Mouse (Mus musculus) stomach, embryonic 15.5 days (tissue): ENCODE data around the gene Trpm3. TPM values are rescaled to one million over a fixed set of nuclear protein-coding genes. Genes with fewer than 3 reads are reported as not detected.
A peak's percentile ranks its signal among the peaks of the same experiment; 100 is the strongest.

ENCODE experiments used
- ATAC-seq: fragments of 200-750 bp; cut with Nextera tagmentation; 2 replicates; pipeline ENCODE4 v1.8.0; 2017; ENCODE audit warnings: low read depth, moderate number of reproducible peaks, moderate TSS enrichment; ENCODE audit not compliant: insufficient read depth, low FRiP score
- H3K27ac ChIP-seq: fragments of 300-500 bp; sonication (generic); 2 replicates; pipeline ENCODE4 v1.5.1; 2015; ENCODE audit warnings: mild to moderate bottlenecking, inconsistent platforms
- H3K27me3 ChIP-seq: fragments of 300-500 bp; sonication (generic); replicated peaks from 2 replicates; pipeline ENCODE4 v1.6.1; 2015; ENCODE audit warnings: inconsistent platforms
- H3K36me3 ChIP-seq: fragments of 300-500 bp; sonication (generic); 2 replicates; pipeline ENCODE4 v1.6.1; 2015; ENCODE audit warnings: inconsistent platforms
- H3K4me1 ChIP-seq: fragments of 300-500 bp; sonication (generic); 2 replicates; pipeline ENCODE4 v1.6.1; 2015; ENCODE audit warnings: inconsistent platforms
- H3K4me2 ChIP-seq: fragments of 300-500 bp; sonication (generic); 2 replicates; pipeline ENCODE4 v1.6.1; 2015; ENCODE audit warnings: mild to moderate bottlenecking, inconsistent platforms
- H3K4me3 ChIP-seq: fragments of 300-500 bp; sonication (generic); replicated peaks from 2 replicates; pipeline ENCODE4 v1.5.1; 2015; ENCODE audit warnings: inconsistent platforms
- H3K9ac ChIP-seq: fragments of 300-500 bp; sonication (generic); 2 replicates; pipeline ENCODE4 v1.6.1; 2015; ENCODE audit warnings: inconsistent platforms
- H3K9me3 ChIP-seq: fragments of 300-500 bp; sonication (generic); 2 replicates; pipeline ENCODE4 v1.6.1; 2016; ENCODE audit warnings: inconsistent platforms
- WGBS: fragments of 180-500 bp; shearing (Covaris S2); methylation state at CpG from one replicate; pipeline ENCODE4 v1.1.7; 2015; 5-methylcytosine and 5-hydroxymethylcytosine counted together
- polyA plus RNA-seq: library from polyadenylated mRNA; unstranded; fragments of >200 nt; fragmentation: Nextera tagmentation; extraction: Ambion mirVana; gene quantifications from 2 replicates; pipeline ENCODE4 v1.2.1, GENCODE M21; 2015

The Trpm3 gene
- polyA plus RNA-seq, 1 experiment from 2014 or later = 0.58 TPM

DNA sequence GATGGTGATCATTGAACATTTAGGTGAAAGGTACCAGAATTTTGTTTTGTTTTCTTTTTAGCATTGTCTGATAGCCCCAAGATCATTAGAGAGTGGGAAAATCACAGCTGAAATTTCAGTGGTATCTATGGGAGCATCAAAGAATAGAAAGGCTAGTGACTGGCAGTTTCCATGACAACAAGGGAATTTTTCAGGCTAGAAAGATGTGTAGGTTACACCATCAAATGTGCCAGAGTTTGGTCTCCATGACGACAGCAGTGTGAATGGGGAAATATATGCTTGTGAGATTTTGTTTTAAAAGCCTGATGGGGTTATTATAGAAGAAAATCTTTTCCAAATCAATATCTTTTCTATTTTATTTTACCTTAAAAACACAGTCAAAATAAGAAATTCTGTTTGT lies 50.9 kb downstream of the Trpm3 start:
- no peak overlapping the region for H3K9ac ChIP-seq
- no peak overlapping the region for H3K27ac ChIP-seq
- H3K4me1 ChIP-seq = no peaks in the 10 kb centered on the region
- ATAC-seq = no peak
- H3K4me2 ChIP-seq = no peak overlapping the region
- no peaks in the 10 kb centered on the region for H3K36me3 ChIP-seq
- 72% methylated on average over 1 of the region's 1 CpGs for WGBS
- no peaks in the 10 kb centered on the region for H3K9me3 ChIP-seq
- H3K4me3 ChIP-seq = no peak overlapping the region
- no peaks in the 10 kb centered on the region for H3K27me3 ChIP-seq

DNA sequence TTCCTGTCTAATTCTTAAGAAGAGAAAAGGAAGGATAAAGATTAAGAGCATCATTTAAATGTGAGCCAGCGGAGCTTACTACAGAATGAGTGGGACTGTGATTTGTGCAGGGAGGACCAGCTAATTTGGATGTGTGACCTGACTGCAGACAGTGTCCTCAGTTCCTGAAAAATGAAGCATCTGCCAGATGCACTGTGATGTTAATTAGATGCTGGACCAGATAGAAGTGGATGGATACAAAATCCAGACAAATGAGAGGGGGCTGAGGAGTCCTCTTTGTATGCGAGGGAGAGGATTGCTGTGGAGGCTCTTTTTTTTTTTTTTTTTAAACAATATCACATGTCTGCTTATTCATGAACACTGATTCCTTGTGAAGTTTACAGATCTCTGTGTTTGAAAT lies 83.7 kb downstream of the Trpm3 start:
- Histone ChIP-seq H3K36me3 (no peaks in the 10 kb centered on the region), H3K4me3 (no peak overlapping the region), H3K4me2 (no peak overlapping the region), H3K27ac (no peak overlapping the region), H3K27me3 (no peaks in the 10 kb centered on the region), H3K4me1 (no peaks in the 10 kb centered on the region), H3K9me3 (no peaks in the 10 kb centered on the region), H3K9ac (no peak overlapping the region)
- 67% methylated on average over 2 of the region's 2 CpGs for WGBS
- no peak for ATAC-seq

DNA sequence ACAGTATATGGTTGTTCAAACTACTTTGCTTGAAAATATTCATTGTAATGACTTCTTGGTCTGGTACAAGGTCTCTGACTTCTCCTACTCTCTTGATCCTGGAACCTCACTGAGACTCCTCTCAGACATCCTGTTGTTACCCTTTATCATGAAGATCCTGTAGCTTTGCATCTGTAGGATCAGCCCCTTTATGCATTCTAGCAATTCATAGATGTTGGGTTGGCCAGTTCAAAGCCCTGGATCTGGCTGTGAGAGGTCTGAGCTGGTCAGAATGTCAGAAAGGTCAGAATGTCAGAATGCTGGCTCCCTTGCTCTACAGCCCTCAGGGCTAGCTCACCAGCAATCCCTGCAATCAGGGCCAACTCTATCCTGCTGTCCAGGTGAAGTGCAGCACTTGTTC lies 95.3 kb downstream of the Trpm3 start:
- Histone ChIP-seq H3K36me3 (no peaks in the 10 kb centered on the region), H3K4me3 (no peak overlapping the region), H3K27ac (no peak overlapping the region), H3K4me1 (no peaks in the 10 kb centered on the region), H3K27me3 (no peaks in the 10 kb centered on the region), H3K9me3 (no peaks in the 10 kb centered on the region), H3K9ac (no peak overlapping the region), H3K4me2 (no peak overlapping the region)
- ATAC-seq = no peak

DNA sequence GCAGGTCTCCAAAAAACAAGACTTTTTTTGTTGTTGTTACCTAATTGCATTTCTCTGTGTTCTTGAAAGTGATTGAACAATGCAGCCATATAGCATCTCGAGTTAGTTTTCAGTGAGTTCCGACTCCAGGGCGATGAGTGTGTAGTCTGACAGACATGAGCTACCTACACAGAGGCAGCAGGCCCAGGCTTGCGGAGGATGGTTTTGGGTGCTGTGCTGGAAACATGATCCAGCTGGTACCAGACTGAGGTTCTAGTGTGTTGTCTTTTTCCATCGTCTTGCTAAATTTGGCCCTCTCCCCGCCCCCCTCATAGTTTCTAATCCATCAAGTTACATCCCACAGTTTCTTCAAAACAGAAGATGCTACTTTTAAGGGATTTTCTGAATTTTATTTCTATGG lies 110.2 kb downstream of the Trpm3 start:
- Histone ChIP-seq H3K9me3 (no peaks in the 10 kb centered on the region), H3K9ac (no peak overlapping the region), H3K36me3 (no peaks in the 10 kb centered on the region), H3K4me2 (no peak overlapping the region), H3K27ac (no peak overlapping the region), H3K4me1 (no peaks in the 10 kb centered on the region), H3K4me3 (no peak overlapping the region), H3K27me3 (no peaks in the 10 kb centered on the region)
- 78% methylated on average over 6 of the region's 6 CpGs for WGBS
- ATAC-seq = no peak

DNA sequence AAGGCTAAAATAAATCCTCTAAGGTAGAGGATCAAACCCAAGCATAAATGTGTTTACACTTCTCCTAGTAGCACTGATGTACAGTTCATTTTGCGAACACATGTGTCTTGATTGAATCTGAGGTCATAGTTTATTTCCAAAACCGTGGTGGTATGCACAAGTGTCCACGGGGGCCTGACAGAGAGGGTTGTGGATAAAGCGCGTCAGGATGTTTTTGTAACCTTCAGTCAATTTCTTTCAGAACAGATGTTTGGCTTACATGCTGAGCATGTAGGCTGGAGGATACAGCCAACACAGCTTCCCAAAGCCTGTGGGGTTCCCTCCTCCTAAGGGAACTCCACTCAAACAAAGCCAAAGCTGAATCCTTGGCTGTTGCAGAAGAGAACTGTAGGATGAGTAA lies 134.1 kb downstream of the Trpm3 start:
- H3K36me3 ChIP-seq = no peaks in the 10 kb centered on the region
- 40% methylated on average over 5 of the region's 5 CpGs for WGBS
- no peak overlapping the region for H3K27ac ChIP-seq
- H3K4me1 ChIP-seq = no peaks in the 10 kb centered on the region
- no peak for ATAC-seq
- H3K4me2 ChIP-seq = no peak overlapping the region
- H3K9me3 ChIP-seq = no peaks in the 10 kb centered on the region
- H3K27me3 ChIP-seq = no peaks in the 10 kb centered on the region
- no peak overlapping the region for H3K9ac ChIP-seq
- H3K4me3 ChIP-seq = no peak overlapping the region

DNA sequence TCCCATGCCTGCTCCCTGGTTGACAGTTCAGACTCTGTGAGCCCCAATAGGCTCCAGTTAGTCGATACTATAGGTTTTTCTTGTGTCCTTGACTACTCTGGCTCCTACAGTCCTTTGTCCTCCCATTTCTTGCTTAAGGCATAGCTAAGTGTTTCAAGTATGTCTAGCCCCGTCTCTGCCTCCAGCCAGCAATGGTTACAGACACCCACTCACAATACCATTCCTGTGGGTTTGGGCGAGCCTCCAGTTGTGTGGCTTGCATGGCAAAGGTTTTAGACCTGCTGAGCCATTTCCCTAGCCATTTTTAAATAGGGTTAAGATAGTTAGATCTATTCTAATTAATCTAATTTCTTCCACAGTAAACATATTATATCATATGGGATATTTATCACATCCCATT lies 145.8 kb downstream of the Trpm3 start:
- Histone ChIP-seq H3K9ac (no peak overlapping the region), H3K4me3 (no peak overlapping the region), H3K27ac (no peak overlapping the region), H3K36me3 (no peaks in the 10 kb centered on the region), H3K4me2 (no peak overlapping the region), H3K4me1 (no peaks in the 10 kb centered on the region), H3K9me3 (no peaks in the 10 kb centered on the region), H3K27me3 (no peaks in the 10 kb centered on the region)
- ATAC-seq = no peak
- 84% methylated on average over 3 of the region's 3 CpGs for WGBS

DNA sequence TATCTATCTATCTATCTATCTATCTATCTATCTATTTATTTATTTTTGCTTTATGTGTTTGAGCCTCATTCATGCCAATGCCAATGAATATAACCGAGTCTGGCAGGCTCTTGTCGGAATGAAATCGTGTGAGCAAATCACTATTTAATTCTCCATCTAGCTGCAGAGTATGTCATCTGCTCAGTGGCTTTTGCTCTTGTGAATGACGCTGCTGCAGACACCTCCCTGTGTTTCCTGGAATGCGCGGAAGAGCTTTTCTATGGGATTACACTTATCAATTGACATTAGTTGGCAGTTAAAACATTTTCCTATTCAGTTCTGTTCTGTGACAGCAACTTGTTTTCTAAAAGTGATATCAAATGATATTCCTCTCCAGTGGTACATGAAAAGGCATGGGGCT lies 153.8 kb downstream of the Trpm3 start:
- no peaks in the 10 kb centered on the region for H3K36me3 ChIP-seq
- no peak for ATAC-seq
- no peak overlapping the region for H3K4me2 ChIP-seq
- H3K27ac ChIP-seq = no peak overlapping the region
- no peaks in the 10 kb centered on the region for H3K27me3 ChIP-seq
- H3K4me1 ChIP-seq = no peaks in the 10 kb centered on the region
- no peak overlapping the region for H3K9ac ChIP-seq
- no peaks in the 10 kb centered on the region for H3K9me3 ChIP-seq
- WGBS = 87% methylated on average over 6 of the region's 6 CpGs
- H3K4me3 ChIP-seq = no peak overlapping the region

DNA sequence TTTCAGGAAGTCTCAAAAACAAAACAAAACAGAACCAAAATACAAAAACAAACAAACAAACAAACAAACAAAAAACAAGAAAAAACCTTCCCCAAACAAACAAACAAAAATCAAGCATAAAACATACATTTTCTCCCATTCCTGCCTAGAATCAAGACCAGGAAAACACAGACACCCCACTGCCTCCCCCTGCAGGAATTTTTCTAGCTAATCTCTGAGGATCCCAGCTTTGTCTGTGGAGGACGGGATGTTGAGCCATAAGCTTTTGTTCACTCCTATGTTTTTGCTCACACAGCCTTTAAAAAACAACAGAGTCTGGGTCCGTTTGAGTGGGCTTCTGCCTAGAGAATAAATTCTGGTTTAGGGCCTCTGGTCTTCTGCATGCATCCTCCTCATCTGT lies 162.1 kb downstream of the Trpm3 start:
- Histone ChIP-seq H3K27ac (no peak overlapping the region), H3K4me2 (no peak overlapping the region), H3K27me3 (no peaks in the 10 kb centered on the region), H3K9ac (no peak overlapping the region), H3K9me3 (no peaks in the 10 kb centered on the region), H3K4me3 (no peak overlapping the region), H3K36me3 (no peaks in the 10 kb centered on the region), H3K4me1 (no peaks in the 10 kb centered on the region)
- 58% methylated on average over 2 of the region's 2 CpGs for WGBS
- no peak for ATAC-seq

DNA sequence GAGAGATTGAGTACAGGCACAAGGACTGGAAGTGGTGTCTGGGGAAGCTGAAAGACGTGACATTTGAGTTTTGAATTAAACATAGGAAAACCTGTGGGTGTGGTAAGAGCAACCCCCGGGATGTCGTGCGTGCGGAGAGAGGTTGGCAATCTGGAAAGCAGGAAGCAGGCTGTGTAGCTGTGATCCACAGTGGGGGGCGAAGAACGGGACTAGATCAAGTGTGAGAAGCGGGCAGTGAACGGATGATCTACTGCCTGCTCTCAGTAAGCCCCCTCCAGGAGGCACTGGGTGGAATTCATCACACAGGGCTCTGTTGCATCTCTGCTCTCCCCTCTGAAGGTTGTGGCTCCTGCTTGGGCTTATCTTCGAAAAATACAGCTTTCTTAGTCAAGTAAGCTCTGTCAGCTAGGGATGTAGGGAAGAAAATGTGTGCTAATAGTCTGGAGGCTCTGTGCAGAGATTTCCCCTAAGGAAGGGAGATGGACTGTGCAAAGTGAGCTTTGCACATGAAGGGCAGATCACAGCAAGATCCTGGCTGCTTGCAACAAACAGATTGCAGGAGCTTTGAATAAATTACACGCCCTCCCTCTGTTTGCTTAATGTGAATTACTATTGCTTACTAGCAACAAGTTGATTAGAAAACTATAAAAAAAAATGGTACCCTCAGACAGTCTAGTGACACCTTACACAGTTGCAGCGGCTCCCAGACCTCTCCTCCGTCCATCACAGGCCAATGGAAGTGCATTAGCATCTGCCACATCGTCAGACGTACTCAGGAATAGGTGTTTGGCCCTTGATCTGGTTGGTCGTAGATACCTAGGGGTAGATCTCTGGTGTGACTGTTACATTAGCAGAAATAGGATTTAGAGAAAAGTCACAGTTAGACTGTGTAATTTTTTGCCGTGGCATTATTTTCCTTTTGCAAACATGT lies 164.4 kb downstream of the Trpm3 start:
- WGBS = 39% methylated on average over 17 of the region's 17 CpGs
- no peak overlapping the region for H3K4me3 ChIP-seq
- no peaks in the 10 kb centered on the region for H3K4me1 ChIP-seq
- no peaks in the 10 kb centered on the region for H3K9me3 ChIP-seq
- H3K9ac ChIP-seq = no peak overlapping the region
- ATAC-seq = no peak
- no peak overlapping the region for H3K4me2 ChIP-seq
- no peaks in the 10 kb centered on the region for H3K27me3 ChIP-seq
- H3K27ac ChIP-seq = no peak overlapping the region
- no peaks in the 10 kb centered on the region for H3K36me3 ChIP-seq

DNA sequence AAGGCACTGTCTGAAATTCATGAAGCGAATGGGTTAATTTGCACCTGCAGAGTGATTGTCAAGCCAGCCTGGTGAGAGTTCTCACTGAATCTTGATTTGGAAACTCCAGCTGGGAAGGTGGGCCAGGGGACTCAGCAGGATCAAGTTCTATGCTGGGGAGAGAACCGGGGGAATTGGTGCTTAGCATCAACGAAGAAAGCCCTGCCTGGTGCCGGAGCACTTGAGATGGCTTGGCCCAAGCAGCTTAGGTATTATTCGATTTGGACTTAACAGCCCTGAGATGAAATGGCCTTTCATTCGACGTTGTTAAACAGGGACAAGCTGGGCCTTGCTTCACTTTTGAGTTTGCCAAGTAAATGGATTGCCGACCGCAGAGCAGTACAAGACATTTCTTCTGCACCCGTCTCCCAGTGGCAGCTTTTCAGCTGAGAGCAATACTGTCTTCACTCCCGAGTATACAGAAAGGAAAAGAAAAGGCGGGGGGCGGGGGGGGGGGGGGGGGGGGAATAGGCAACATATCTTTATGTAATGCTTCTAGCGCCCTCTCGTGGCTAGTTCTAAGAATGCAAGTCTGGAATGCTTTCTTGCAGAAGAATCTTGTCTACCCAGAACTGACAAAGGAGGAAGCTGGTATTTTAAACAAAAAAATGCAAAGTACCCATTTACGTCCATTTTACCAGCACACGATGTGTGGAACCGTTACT lies 165.3 kb downstream of the Trpm3 start:
- no peak; the same call in 1 of the 2 replicates for ATAC-seq
- H3K4me3 ChIP-seq = peak overlapping the region; percentile 24
- no peaks in the 10 kb centered on the region for H3K27me3 ChIP-seq
- H3K4me1 ChIP-seq = no peaks in the 10 kb centered on the region
- H3K36me3 ChIP-seq = no peaks in the 10 kb centered on the region
- no peaks in the 10 kb centered on the region for H3K9me3 ChIP-seq
- WGBS = 5% methylated on average over 16 of the region's 18 CpGs
- H3K9ac ChIP-seq = no peak overlapping the region
- peak overlapping the region; percentile 46 for H3K4me2 ChIP-seq
- H3K27ac ChIP-seq = no peak overlapping the region

DNA sequence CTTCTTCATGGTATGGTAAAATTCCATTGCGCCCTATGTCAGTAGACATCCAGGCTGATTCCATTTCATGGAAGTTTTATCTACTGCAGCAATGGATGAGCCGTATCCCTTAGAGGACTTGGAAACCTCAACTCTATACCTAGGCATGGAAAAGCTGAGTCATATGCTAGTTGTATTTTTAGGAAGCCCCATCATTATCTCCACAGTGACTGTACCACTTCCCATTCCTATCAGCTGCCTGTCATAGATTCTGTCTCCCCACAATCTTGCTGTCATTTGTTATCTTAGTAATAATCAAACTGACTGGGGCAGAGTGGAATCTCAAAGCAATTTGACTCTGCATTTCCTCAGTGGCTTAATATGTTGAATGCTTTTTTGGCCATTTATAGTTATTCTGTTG lies 169.2 kb downstream of the Trpm3 start:
- WGBS = 76% methylated on average over 2 of the region's 2 CpGs

DNA sequence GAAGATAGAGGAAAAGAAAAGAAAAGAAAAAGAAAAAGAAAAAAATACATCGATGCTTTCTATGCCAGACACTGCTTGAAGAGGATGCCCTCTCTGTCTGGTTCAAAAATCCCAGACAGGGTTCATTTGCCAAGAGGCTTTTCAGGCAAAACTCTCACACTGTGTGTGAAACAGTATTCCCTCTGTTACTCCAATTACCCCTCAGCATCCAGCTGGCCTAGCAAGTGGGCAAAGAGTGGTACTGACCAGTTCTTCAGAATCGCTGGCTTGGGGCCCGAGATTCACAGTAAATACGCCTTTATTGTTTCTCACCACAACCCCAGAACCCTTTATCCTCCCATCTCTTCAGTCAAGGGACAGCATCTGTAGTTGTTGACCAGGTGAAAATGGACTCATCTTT lies 178.5 kb downstream of the Trpm3 start:
- H3K4me3 ChIP-seq = no peak overlapping the region

More for the DNA sequence above, 169.2 kb downstream of the Trpm3 start:
- no peak overlapping the region for H3K4me2 ChIP-seq
- no peak overlapping the region for H3K27ac ChIP-seq
- H3K36me3 ChIP-seq = no peaks in the 10 kb centered on the region
- no peaks in the 10 kb centered on the region for H3K4me1 ChIP-seq
- no peaks in the 10 kb centered on the region for H3K27me3 ChIP-seq
- H3K9ac ChIP-seq = no peak overlapping the region
- ATAC-seq = no peak
- H3K9me3 ChIP-seq = no peaks in the 10 kb centered on the region
- H3K4me3 ChIP-seq = no peak overlapping the region

More for the DNA sequence above, 178.5 kb downstream of the Trpm3 start:
- Histone ChIP-seq H3K27me3 (no peaks in the 10 kb centered on the region), H3K4me2 (no peak overlapping the region), H3K27ac (no peak overlapping the region), H3K36me3 (no peaks in the 10 kb centered on the region), H3K9ac (no peak overlapping the region), H3K9me3 (no peaks in the 10 kb centered on the region), H3K4me1 (no peaks in the 10 kb centered on the region)
- WGBS = 85% methylated on average over 4 of the region's 4 CpGs
- ATAC-seq = no peak
